Mouse (Mus musculus) stomach, embryonic 14.5 days (tissue): ENCODE measurements around the gene Ces2b. TPM values are rescaled to one million over a fixed set of nuclear protein-coding genes. Genes with fewer than 3 reads are reported as not detected.

ENCODE experiments used
- polyA plus RNA-seq: library from polyadenylated mRNA; unstranded; fragments of >200 nt; fragmentation: Nextera tagmentation; extraction: Ambion mirVana; gene quantifications from 2 replicates; pipeline ENCODE4 v1.2.1, GENCODE M21; 2014

Ces2b gene
- polyA plus RNA-seq, 1 experiment from 2014 or later, result 0.38 TPM

Other genes starting within 250 kb of the Ces2b start
- gene Pdp2, start 240.1 kb upstream of the Ces2b start, polyA plus RNA-seq, result 13.7 and 14.3 TPM in 2 replicates
- gene Cdh16, start 207.2 kb upstream of the Ces2b start, polyA plus RNA-seq, result 4.9 and 6.0 TPM in 2 replicates
- 7.9 and 8.2 TPM in 2 replicates for gene Rrad, start 200.2 kb upstream of the Ces2b start, polyA plus RNA-seq
- gene Ciao2b, start 189.6 kb upstream of the Ces2b start, polyA plus RNA-seq, result 89.7 and 94.1 TPM in 2 replicates
- not detected in 2 replicates for gene Ces2a, start 97.6 kb upstream of the Ces2b start, polyA plus RNA-seq
- gene Ces2c, start 15.5 kb downstream of the Ces2b start, polyA plus RNA-seq, result 0.32 TPM in 2 replicates
- 0.17 and 0.28 TPM in 2 replicates for gene Ces2e, start 94.7 kb downstream of the Ces2b start, polyA plus RNA-seq
- gene Ces2f, start 115.8 kb downstream of the Ces2b start, polyA plus RNA-seq, result not detected in 2 replicates
- gene Ces2g, start 130.1 kb downstream of the Ces2b start, polyA plus RNA-seq, result 1.1 and 1.6 TPM in 2 replicates
- gene Ces2h, start 169.3 kb downstream of the Ces2b start, polyA plus RNA-seq, result not detected in 2 replicates
- gene Ces3a, start 217.0 kb downstream of the Ces2b start, polyA plus RNA-seq, result not detected in 2 replicates